Mouse (Mus musculus) liver, embryonic 14.5 days (tissue): ENCODE data around the gene Selenom.

Experiments
- CTCF ChIP-seq: IDR thresholded peaks from 2 replicates; pipeline ENCODE4 v1.5.1; 2016; ENCODE audit warnings: antibody characterized with exemption, low read depth, control low read depth
- EP300 ChIP-seq: IDR thresholded peaks from 2 replicates; pipeline ENCODE4 v1.6.1; 2016; ENCODE audit warnings: antibody characterized with exemption, low read depth

- TF ChIP-seq EP300, result no peak
- TF ChIP-seq CTCF, result no peak
Observed at GRCm38 (mm10) chr11:3564451-3564850, 50.0 kb downstream of the Selenom start.
